Mouse (Mus musculus): ENCODE measurements at regions not wholly inside any gene's neighbourhood (a gene's known extent, or its start where the extent isn't known, plus 50 kb on each side); places are given as distances from the start of the nearest gene placed in this dataset.

- H3K4me1 ChIP-seq (replicated peaks; ENCODE audit: control insufficient read depth, insufficient read depth, low read length) = no peaks in the 10 kb centered on the region
- H3K4me3 ChIP-seq (replicated peaks; ENCODE audit: low read length) = no peak overlapping the region
- H3K4me2 ChIP-seq (replicated peaks) = no peak overlapping the region
- ATAC-seq (ENCODE audit: low FRiP score) (no peak), DNase-seq (ENCODE audit: low spot score) (no peak)
- 84% methylated on average over 4 of the region's 4 CpGs for WGBS
- H3K9me3 ChIP-seq (ENCODE audit: control insufficient read depth, low read length) = no peaks in the 10 kb centered on the region
- no peak overlapping the region for H3K9ac ChIP-seq
- no peaks in the 10 kb centered on the region for H3K27me3 ChIP-seq (ENCODE audit: control insufficient read depth, insufficient read depth, low read length)
- H3K36me3 ChIP-seq (replicated peaks; ENCODE audit: control insufficient read depth, insufficient read depth) = no peaks in the 10 kb centered on the region
- no peak overlapping the region for H3K27ac ChIP-seq
These were observed 168.3 kb downstream of the Ifng start for GRCm38 (mm10) chr10:118609157-118609556.

DNA sequence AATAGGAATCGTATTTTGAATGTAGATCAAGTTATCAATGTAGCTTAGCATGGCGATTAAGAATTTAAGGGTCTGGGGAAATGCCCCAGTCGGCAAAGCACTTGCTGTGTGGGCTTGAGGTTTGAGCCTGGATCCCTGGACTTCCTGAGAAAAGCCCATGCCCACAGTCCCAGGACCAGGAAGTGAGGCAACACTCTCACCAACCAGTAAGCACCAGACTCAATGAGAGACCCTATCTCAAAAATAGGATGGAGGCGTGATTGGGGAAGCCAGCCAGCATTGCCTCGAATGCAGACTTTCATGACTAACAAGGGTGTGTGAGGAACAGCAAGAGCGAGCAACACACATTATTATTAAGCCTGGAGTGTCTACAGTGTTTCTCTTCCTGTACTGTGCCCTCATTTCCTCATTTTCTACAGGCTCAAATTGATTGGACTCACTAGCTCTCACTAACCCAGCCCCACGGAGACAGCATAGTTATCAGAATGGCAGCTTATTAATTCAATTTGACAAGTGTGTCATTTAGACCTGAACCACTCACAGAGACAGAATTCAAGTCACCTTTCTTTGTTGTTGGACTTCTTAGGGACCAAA is 170.1 kb downstream of the Ifng start:
- no peak overlapping the region for H3K9ac ChIP-seq
- H3K27me3 ChIP-seq (ENCODE audit: control insufficient read depth, insufficient read depth, low read length) = no peaks in the 10 kb centered on the region
- no peaks in the 10 kb centered on the region for H3K4me1 ChIP-seq (replicated peaks; ENCODE audit: control insufficient read depth, insufficient read depth, low read length)
- DNase-seq (ENCODE audit: low spot score) (no peak), ATAC-seq (ENCODE audit: low FRiP score) (no peak)
- no peak overlapping the region for H3K4me2 ChIP-seq (replicated peaks)
- no peaks in the 10 kb centered on the region for H3K36me3 ChIP-seq (replicated peaks; ENCODE audit: control insufficient read depth, insufficient read depth)
- H3K9me3 ChIP-seq (ENCODE audit: control insufficient read depth, low read length) = no peaks in the 10 kb centered on the region
- no peak overlapping the region for H3K4me3 ChIP-seq (replicated peaks; ENCODE audit: low read length)
- WGBS = 82% methylated on average over 7 of the region's 7 CpGs
- no peak overlapping the region for H3K27ac ChIP-seq

DNA sequence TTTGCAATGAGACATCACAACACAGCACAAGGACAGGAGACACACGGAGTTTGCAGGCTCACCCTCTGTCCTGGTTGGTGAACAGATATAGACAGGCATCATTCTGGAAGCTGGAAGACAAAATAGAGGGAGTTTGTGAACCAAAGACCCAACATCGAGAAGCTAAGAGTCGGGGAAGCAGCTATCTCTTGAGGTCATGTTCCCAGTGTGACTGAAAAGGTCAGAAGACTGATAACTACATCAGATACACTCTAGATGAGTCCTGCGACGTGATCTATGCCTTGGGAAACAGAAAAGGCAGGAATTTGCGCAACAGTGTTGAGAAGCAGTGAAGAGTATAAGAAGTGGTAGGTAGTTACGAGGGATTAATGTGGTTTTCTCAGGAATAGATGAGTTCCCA is 171.2 kb downstream of the Ifng start:
- ATAC-seq (ENCODE audit: low FRiP score) (no peak), DNase-seq (ENCODE audit: low spot score) (no peak)
- no peak overlapping the region for H3K4me2 ChIP-seq (replicated peaks)
- WGBS = 84% methylated on average over 7 of the region's 7 CpGs
- no peaks in the 10 kb centered on the region for H3K9me3 ChIP-seq (ENCODE audit: control insufficient read depth, low read length)
- no peaks in the 10 kb centered on the region for H3K36me3 ChIP-seq (replicated peaks; ENCODE audit: control insufficient read depth, insufficient read depth)
- no peaks in the 10 kb centered on the region for H3K27me3 ChIP-seq (ENCODE audit: control insufficient read depth, insufficient read depth, low read length)
- no peaks in the 10 kb centered on the region for H3K4me1 ChIP-seq (replicated peaks; ENCODE audit: control insufficient read depth, insufficient read depth, low read length)
- no peak overlapping the region for H3K4me3 ChIP-seq (replicated peaks; ENCODE audit: low read length)
- H3K27ac ChIP-seq = no peak overlapping the region
- H3K9ac ChIP-seq = no peak overlapping the region

DNA sequence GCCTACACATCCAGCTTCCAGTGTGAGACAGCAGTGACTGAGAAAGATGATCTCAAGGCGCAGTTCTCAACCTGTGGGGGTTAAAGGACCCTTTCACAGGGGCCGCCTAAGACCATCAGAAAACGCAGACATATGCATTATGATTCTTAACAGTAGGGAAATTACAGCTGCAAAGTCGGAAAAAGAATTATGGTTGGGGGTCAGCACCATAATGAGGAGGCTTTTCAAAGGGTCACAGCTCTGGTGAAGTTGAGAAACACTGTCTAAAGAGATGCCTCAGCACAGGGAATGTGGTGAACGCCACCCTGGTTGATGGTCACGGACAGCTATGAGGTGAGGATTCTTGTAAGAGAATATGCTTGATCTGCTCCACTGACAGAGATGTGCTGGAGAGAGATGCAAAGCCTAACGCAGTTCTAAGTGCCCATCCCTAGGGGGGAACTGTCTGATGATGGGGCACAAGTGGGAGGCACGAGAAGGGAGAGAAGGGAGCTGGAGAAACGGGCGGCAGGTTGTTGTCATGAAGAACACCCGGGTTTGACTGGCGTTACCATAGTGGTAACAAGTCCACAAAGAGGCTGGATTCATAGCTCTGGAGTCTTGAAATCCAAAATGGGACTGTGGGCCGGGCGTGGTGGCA is 172.3 kb downstream of the Ifng start:
- no peak overlapping the region for H3K4me3 ChIP-seq (replicated peaks; ENCODE audit: low read length)
- H3K36me3 ChIP-seq (replicated peaks; ENCODE audit: control insufficient read depth, insufficient read depth) = no peaks in the 10 kb centered on the region
- no peaks in the 10 kb centered on the region for H3K27me3 ChIP-seq (ENCODE audit: control insufficient read depth, insufficient read depth, low read length)
- no peak overlapping the region for H3K4me2 ChIP-seq (replicated peaks)
- no peaks in the 10 kb centered on the region for H3K4me1 ChIP-seq (replicated peaks; ENCODE audit: control insufficient read depth, insufficient read depth, low read length)
- 88% methylated on average over 14 of the region's 14 CpGs for WGBS
- no peaks in the 10 kb centered on the region for H3K9me3 ChIP-seq (ENCODE audit: control insufficient read depth, low read length)
- H3K9ac ChIP-seq = no peak overlapping the region
- no peak for DNase-seq (ENCODE audit: low spot score)
- no peak overlapping the region for H3K27ac ChIP-seq
- no peak for ATAC-seq (ENCODE audit: low FRiP score)

DNA sequence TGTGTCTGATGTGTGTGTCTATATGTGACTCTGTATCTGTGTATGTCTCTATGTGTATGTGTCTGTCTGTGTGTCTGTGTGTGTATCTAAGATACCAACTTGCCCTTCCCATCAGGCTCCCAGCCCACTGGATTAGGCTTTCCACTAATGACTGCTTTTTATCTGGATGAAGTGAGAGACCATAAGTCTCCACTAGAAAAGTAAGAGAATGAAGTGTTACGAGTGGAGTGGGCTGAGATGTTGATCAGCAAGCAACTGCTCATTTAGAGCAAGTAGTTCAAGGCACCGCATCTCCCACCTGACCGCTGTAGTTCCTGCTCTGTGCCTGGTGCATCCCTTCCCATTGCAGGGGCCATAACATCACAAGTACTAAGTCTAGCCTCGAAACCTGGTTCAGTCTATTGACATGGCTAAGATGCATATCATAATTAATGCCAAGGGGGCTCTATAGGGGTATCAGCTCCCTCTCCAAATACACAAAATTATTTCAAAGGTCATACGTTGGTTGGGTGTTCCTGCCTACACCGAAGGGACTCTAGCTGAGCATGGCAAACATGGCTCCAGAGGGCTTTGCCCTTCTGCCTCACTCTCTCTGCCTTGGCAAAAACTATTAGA is 173.5 kb downstream of the Ifng start:
- no peak for ATAC-seq (ENCODE audit: low FRiP score)
- Histone ChIP-seq H3K36me3 (replicated peaks; ENCODE audit: control insufficient read depth, insufficient read depth) (no peaks in the 10 kb centered on the region), H3K9me3 (ENCODE audit: control insufficient read depth, low read length) (no peaks in the 10 kb centered on the region), H3K27me3 (ENCODE audit: control insufficient read depth, insufficient read depth, low read length) (no peaks in the 10 kb centered on the region), H3K9ac (no peak overlapping the region), H3K4me3 (replicated peaks; ENCODE audit: low read length) (no peak overlapping the region), H3K4me2 (replicated peaks) (no peak overlapping the region), H3K27ac (no peak overlapping the region), H3K4me1 (replicated peaks; ENCODE audit: control insufficient read depth, insufficient read depth, low read length) (no peaks in the 10 kb centered on the region)
- no peak for DNase-seq (ENCODE audit: low spot score)
- 92% methylated on average over 6 of the region's 6 CpGs for WGBS

DNA sequence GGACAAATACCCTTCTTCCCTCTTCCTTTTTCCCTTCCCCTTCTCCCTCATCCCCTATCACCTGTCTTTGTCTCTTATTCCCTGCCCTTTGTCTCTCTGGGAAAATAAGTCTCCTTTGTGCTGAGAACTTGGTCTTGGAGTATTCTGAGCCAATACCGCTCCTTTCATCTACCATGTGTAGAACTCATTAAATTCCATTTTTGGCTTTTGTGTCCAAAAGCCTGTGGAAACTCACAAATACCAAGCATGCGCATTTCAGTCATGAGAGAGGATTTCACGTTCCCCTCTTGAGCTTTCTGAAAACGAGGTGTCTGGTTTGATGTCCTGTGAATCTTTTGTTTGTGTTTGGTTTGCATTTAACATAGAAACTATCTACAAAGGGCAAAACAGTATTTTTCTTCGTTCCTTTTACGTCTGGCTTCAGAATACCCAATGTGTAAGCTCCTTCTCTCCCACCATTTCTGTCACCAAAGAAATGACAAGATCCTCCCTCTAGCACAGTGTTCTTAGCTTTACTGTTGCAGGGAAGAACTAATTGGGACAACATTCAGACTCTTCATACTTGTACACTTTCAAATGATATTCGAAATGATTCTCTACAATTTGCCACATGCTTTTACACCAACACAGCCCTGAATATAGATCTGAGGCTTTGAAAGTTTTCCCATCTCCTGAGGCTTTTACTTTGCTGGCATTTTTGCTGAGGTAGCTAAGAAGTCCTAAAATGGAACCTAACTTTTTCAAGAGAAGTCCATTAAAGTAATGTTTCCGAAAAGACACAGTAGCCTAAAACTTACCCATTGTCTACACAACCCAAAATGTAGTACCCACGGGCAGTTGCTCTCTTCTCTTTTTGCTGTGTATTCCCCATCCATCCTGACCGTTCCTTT is 174.5 kb downstream of the Ifng start:
- 86% methylated on average over 10 of the region's 10 CpGs for WGBS
- ATAC-seq (ENCODE audit: low FRiP score) (no peak), DNase-seq (ENCODE audit: low spot score) (no peak)
- no peak overlapping the region for H3K27ac ChIP-seq
- H3K27me3 ChIP-seq (ENCODE audit: control insufficient read depth, insufficient read depth, low read length) = no peaks in the 10 kb centered on the region
- H3K36me3 ChIP-seq (replicated peaks; ENCODE audit: control insufficient read depth, insufficient read depth) = no peaks in the 10 kb centered on the region
- H3K4me1 ChIP-seq (replicated peaks; ENCODE audit: control insufficient read depth, insufficient read depth, low read length) = no peaks in the 10 kb centered on the region
- no peak overlapping the region for H3K4me2 ChIP-seq (replicated peaks)
- H3K4me3 ChIP-seq (replicated peaks; ENCODE audit: low read length) = no peak overlapping the region
- H3K9me3 ChIP-seq (ENCODE audit: control insufficient read depth, low read length) = no peaks in the 10 kb centered on the region
- no peak overlapping the region for H3K9ac ChIP-seq

DNA sequence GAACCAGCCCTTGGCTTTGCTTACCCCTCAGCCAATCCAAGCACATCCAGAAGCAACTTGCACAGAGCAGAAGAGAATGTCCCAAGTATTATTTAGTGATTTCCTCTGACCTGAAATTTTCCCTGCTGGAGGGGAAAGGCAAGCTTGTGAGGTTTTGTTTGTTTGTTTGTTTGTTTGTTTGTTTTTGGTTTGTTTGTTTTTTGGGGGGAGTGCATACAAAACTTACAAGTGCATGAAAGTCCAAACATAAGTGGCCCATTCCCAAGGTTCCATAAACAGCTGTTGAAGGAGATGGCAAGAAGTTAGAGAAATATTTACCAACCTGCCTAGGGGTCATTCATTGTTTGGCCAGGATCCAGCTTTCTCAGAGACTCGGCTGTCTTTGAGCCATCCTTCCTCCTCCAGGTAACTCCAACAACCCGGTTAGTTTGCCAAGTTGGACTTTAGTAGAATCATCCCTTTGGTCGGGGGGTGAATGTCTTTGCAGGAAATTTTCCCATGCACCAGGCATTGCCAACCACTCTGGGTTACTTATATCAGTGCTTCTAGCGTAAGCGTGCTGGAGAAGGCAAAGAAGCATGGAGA is 175.3 kb downstream of the Ifng start:
- no peak for DNase-seq (ENCODE audit: low spot score)
- ATAC-seq (ENCODE audit: low FRiP score) = no peak
- WGBS = 94% methylated on average over 5 of the region's 5 CpGs

DNA sequence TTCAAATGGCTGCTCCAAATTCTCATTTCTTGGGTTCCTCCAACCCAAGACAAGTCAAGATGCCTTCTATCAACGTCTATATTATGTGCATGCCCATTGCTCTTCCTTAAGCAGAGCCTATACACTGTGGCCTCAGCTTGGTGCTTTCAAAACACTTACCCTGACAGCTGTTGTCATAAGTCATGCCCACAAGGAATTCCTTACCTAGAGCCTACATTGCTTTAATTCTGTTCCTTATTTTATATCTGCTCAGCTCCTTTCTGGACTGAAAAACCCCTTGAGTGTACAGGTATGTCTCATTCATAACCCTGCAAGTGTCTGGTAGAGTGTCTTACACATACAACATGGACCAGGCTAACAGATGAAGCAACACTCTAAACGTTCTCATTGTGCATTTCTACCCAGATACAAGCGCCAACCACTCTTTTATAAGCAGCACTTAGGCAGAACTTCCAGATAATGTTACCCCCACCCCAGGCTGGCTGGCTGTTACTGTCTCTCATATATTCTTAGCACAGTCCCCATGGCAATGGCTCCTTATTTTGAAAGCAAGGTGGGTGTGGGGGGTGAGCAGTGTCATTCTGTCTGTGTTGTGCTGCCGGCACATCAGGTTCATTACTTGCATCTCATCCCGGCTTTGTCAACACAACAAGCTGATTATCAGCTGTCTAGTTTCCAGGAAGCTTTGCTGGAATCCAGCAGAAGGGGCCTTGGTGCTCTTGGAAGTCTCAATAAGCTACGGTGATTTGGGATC is 176.6 kb downstream of the Ifng start:
- ATAC-seq (ENCODE audit: low FRiP score) (no peak), DNase-seq (ENCODE audit: low spot score) (no peak)
- no peaks in the 10 kb centered on the region for H3K36me3 ChIP-seq (replicated peaks; ENCODE audit: control insufficient read depth, insufficient read depth)
- H3K4me3 ChIP-seq (replicated peaks; ENCODE audit: low read length) = no peak overlapping the region
- 84% methylated on average over 6 of the region's 6 CpGs for WGBS
- no peaks in the 10 kb centered on the region for H3K9me3 ChIP-seq (ENCODE audit: control insufficient read depth, low read length)
- no peak overlapping the region for H3K4me2 ChIP-seq (replicated peaks)
- H3K4me1 ChIP-seq (replicated peaks; ENCODE audit: control insufficient read depth, insufficient read depth, low read length) = no peaks in the 10 kb centered on the region
- H3K27ac ChIP-seq = no peak overlapping the region
- H3K27me3 ChIP-seq (ENCODE audit: control insufficient read depth, insufficient read depth, low read length) = no peaks in the 10 kb centered on the region
- H3K9ac ChIP-seq = no peak overlapping the region

More for the DNA sequence above, 175.3 kb downstream of the Ifng start:
- H3K4me2 ChIP-seq (replicated peaks) = no peak overlapping the region
- H3K4me1 ChIP-seq (replicated peaks; ENCODE audit: control insufficient read depth, insufficient read depth, low read length) = no peaks in the 10 kb centered on the region
- H3K4me3 ChIP-seq (replicated peaks; ENCODE audit: low read length) = no peak overlapping the region
- no peak overlapping the region for H3K27ac ChIP-seq
- no peaks in the 10 kb centered on the region for H3K36me3 ChIP-seq (replicated peaks; ENCODE audit: control insufficient read depth, insufficient read depth)
- H3K9ac ChIP-seq = no peak overlapping the region
- H3K9me3 ChIP-seq (ENCODE audit: control insufficient read depth, low read length) = no peaks in the 10 kb centered on the region
- H3K27me3 ChIP-seq (ENCODE audit: control insufficient read depth, insufficient read depth, low read length) = no peaks in the 10 kb centered on the region

Data from hindbrain, embryonic 14.5 days (tissue).